Mouse (Mus musculus) heart, adult 2 months (tissue): ENCODE results near the gene Clec9a.

ENCODE experiments used
- EP300 ChIP-seq: fragments of 200-500 bp; IDR thresholded peaks from 2 replicates; pipeline ENCODE4 v1.6.1; 2011; ENCODE audit warnings: low read depth, low read length, control low read depth; ENCODE audit not compliant: insufficient read depth
- POLR2A ChIP-seq: fragments of 200-500 bp; IDR thresholded peaks from 2 replicates; pipeline ENCODE4 v1.6.1; 2011; ENCODE audit warnings: mild to moderate bottlenecking, low read depth, low read length, control low read depth; ENCODE audit not compliant: insufficient read depth

GRCm38 (mm10) chr6:129381736-129382135 lies 26.9 kb upstream of the Clec9a start:
- no peak for TF ChIP-seq EP300
- no peak for TF ChIP-seq POLR2A
